Mouse (Mus musculus): ENCODE results near the gene Mcts1. TPM values are rescaled to one million over a fixed set of nuclear protein-coding genes. Genes with fewer than 3 reads are reported as not detected.

The Mcts1 gene
- polyA plus RNA-seq, 1 experiment from 2014 or later, result 105 TPM

GRCm38 (mm10) chrX:38581140-38581539 lies 19.2 kb upstream of the Mcts1 start:
- Histone ChIP-seq H3K4me2 (ENCODE audit: low read depth, low read length) (no peak overlapping the region), H3K4me3 (ENCODE audit: low read depth, low read length) (no peak overlapping the region), H3K27me3 (ENCODE audit: control insufficient read depth, insufficient read depth, low read length) (no peaks in the 10 kb centered on the region), H3K36me3 (replicated peaks; ENCODE audit: control insufficient read depth, insufficient read depth, low read depth, low read length) (no peaks in the 10 kb centered on the region), H3K4me1 (ENCODE audit: control insufficient read depth, insufficient read depth, low read length) (no peaks in the 10 kb centered on the region), H3K9ac (replicated peaks; ENCODE audit: low read length) (no peak overlapping the region), H3K27ac (replicated peaks; ENCODE audit: low read depth, low read length) (no peak overlapping the region), H3K9me3 (replicated peaks; ENCODE audit: control insufficient read depth, low read length) (no peaks in the 10 kb centered on the region)
- DNase-seq (ENCODE audit: low spot score), result no peak
- 82% methylated on average over 1 of the region's 1 CpGs for WGBS
- no peak for ATAC-seq (replicated peaks; ENCODE audit: insufficient number of reproducible peaks, low FRiP score, low TSS enrichment, low read depth)

GRCm38 (mm10) chrX:38583261-38583660 lies 17.1 kb upstream of the Mcts1 start:
- no peak overlapping the region for H3K4me2 ChIP-seq (ENCODE audit: low read depth, low read length)

GRCm38 (mm10) chrX:38589827-38590226 lies 10.6 kb upstream of the Mcts1 start:
- no peaks in the 10 kb centered on the region for H3K36me3 ChIP-seq (replicated peaks; ENCODE audit: control insufficient read depth, insufficient read depth, low read depth, low read length)
- DNase-seq (ENCODE audit: low spot score) (peak; percentile 14), ATAC-seq (replicated peaks; ENCODE audit: insufficient number of reproducible peaks, low FRiP score, low TSS enrichment, low read depth) (no peak)
- WGBS, result 46% methylated on average over 4 of the region's 4 CpGs
- H3K4me2 ChIP-seq (ENCODE audit: low read depth, low read length), result no peak overlapping the region
- no peaks in the 10 kb centered on the region for H3K9me3 ChIP-seq (replicated peaks; ENCODE audit: control insufficient read depth, low read length)
- H3K27ac ChIP-seq (replicated peaks; ENCODE audit: low read depth, low read length), result no peak overlapping the region
- no peak overlapping the region for H3K4me3 ChIP-seq (ENCODE audit: low read depth, low read length)
- H3K4me1 ChIP-seq (ENCODE audit: control insufficient read depth, insufficient read depth, low read length), result no peaks in the 10 kb centered on the region
- no peak overlapping the region for H3K9ac ChIP-seq (replicated peaks; ENCODE audit: low read length)
- no peaks in the 10 kb centered on the region for H3K27me3 ChIP-seq (ENCODE audit: control insufficient read depth, insufficient read depth, low read length)

More at GRCm38 (mm10) chrX:38583261-38583660, 17.1 kb upstream of the Mcts1 start:
- ATAC-seq (replicated peaks; ENCODE audit: insufficient number of reproducible peaks, low FRiP score, low TSS enrichment, low read depth), result no peak
- no peak for DNase-seq (ENCODE audit: low spot score)
- H3K9me3 ChIP-seq (replicated peaks; ENCODE audit: control insufficient read depth, low read length), result no peaks in the 10 kb centered on the region
- no peaks in the 10 kb centered on the region for H3K4me1 ChIP-seq (ENCODE audit: control insufficient read depth, insufficient read depth, low read length)
- no peaks in the 10 kb centered on the region for H3K27me3 ChIP-seq (ENCODE audit: control insufficient read depth, insufficient read depth, low read length)
- no peak overlapping the region for H3K9ac ChIP-seq (replicated peaks; ENCODE audit: low read length)
- no peak overlapping the region for H3K4me3 ChIP-seq (ENCODE audit: low read depth, low read length)
- H3K36me3 ChIP-seq (replicated peaks; ENCODE audit: control insufficient read depth, insufficient read depth, low read depth, low read length), result no peaks in the 10 kb centered on the region
- H3K27ac ChIP-seq (replicated peaks; ENCODE audit: low read depth, low read length), result no peak overlapping the region

GRCm38 (mm10) chrX:38591749-38592148 lies 8.6 kb upstream of the Mcts1 start:
- DNase-seq (ENCODE audit: low spot score) (no peak), ATAC-seq (replicated peaks; ENCODE audit: insufficient number of reproducible peaks, low FRiP score, low TSS enrichment, low read depth) (no peak)
- Histone ChIP-seq H3K4me1 (ENCODE audit: control insufficient read depth, insufficient read depth, low read length) (no peaks in the 10 kb centered on the region), H3K9ac (replicated peaks; ENCODE audit: low read length) (no peak overlapping the region), H3K9me3 (replicated peaks; ENCODE audit: control insufficient read depth, low read length) (no peaks in the 10 kb centered on the region), H3K27me3 (ENCODE audit: control insufficient read depth, insufficient read depth, low read length) (no peaks in the 10 kb centered on the region), H3K4me3 (ENCODE audit: low read depth, low read length) (no peak overlapping the region), H3K36me3 (replicated peaks; ENCODE audit: control insufficient read depth, insufficient read depth, low read depth, low read length) (no peaks in the 10 kb centered on the region), H3K4me2 (ENCODE audit: low read depth, low read length) (no peak overlapping the region), H3K27ac (replicated peaks; ENCODE audit: low read depth, low read length) (no peak overlapping the region)
- WGBS, result 84% methylated on average over 3 of the region's 3 CpGs

- H3K27ac ChIP-seq (replicated peaks; ENCODE audit: low read depth, low read length), result no peak overlapping the region
- WGBS, result 77% methylated on average over 5 of the region's 5 CpGs
These were observed 7.0 kb upstream of the Mcts1 start for GRCm38 (mm10) chrX:38593180-38593889.

GRCm38 (mm10) chrX:38600995-38601369 lies 604 bp downstream of the Mcts1 start:
- H3K27ac ChIP-seq (replicated peaks; ENCODE audit: low read depth, low read length), result peak overlapping the region; percentile 38
- H3K4me1 ChIP-seq (ENCODE audit: control insufficient read depth, insufficient read depth, low read length), result no peaks in the 10 kb centered on the region
- DNase-seq (ENCODE audit: low spot score) (peak; percentile 11), ATAC-seq (replicated peaks; ENCODE audit: insufficient number of reproducible peaks, low FRiP score, low TSS enrichment, low read depth) (peak; percentile 59; the same call in 1 of the 2 replicates)
- peak overlapping the region; percentile 62 for H3K9ac ChIP-seq (replicated peaks; ENCODE audit: low read length)
- no peaks in the 10 kb centered on the region for H3K36me3 ChIP-seq (replicated peaks; ENCODE audit: control insufficient read depth, insufficient read depth, low read depth, low read length)
- peak overlapping the region; percentile 45 for H3K4me3 ChIP-seq (ENCODE audit: low read depth, low read length)
- H3K27me3 ChIP-seq (ENCODE audit: control insufficient read depth, insufficient read depth, low read length), result no peaks in the 10 kb centered on the region
- no peaks in the 10 kb centered on the region for H3K9me3 ChIP-seq (replicated peaks; ENCODE audit: control insufficient read depth, low read length)
- H3K4me2 ChIP-seq (ENCODE audit: low read depth, low read length), result peak overlapping the region; percentile 33
- 18% methylated on average over 3 of the region's 3 CpGs for WGBS

More at GRCm38 (mm10) chrX:38593180-38593889, 7.0 kb upstream of the Mcts1 start:
- ATAC-seq (replicated peaks; ENCODE audit: insufficient number of reproducible peaks, low FRiP score, low TSS enrichment, low read depth) (no peak), DNase-seq (ENCODE audit: low spot score) (peak; percentile 14)
- Histone ChIP-seq H3K9ac (replicated peaks; ENCODE audit: low read length) (no peak overlapping the region), H3K4me3 (ENCODE audit: low read depth, low read length) (no peak overlapping the region), H3K9me3 (replicated peaks; ENCODE audit: control insufficient read depth, low read length) (no peaks in the 10 kb centered on the region), H3K4me2 (ENCODE audit: low read depth, low read length) (no peak overlapping the region), H3K27me3 (ENCODE audit: control insufficient read depth, insufficient read depth, low read length) (no peaks in the 10 kb centered on the region), H3K4me1 (ENCODE audit: control insufficient read depth, insufficient read depth, low read length) (no peaks in the 10 kb centered on the region), H3K36me3 (replicated peaks; ENCODE audit: control insufficient read depth, insufficient read depth, low read depth, low read length) (no peaks in the 10 kb centered on the region)

GRCm38 (mm10) chrX:38634801-38635637 lies 34.6 kb downstream of the Mcts1 start, which contains the start of gene C1galt1c1:
TSS of gene C1galt1c1 (minus strand) at chrX:38635087.
- Histone ChIP-seq H3K4me3 (ENCODE audit: low read depth, low read length) (peak within 1 kb of the TSS; percentile 45), H3K4me2 (ENCODE audit: low read depth, low read length) (peak within 1 kb of the TSS; percentile 13)
- WGBS, result 24% methylated on average over 34 of the region's 43 CpGs

GRCm38 (mm10) chrX:38635638-38635931 lies 35.2 kb downstream of the Mcts1 start:
- H3K4me1 ChIP-seq (ENCODE audit: control insufficient read depth, insufficient read depth, low read length), result no peaks in the 10 kb centered on the region
- no peak overlapping the region; the same call in 1 of the 2 replicates for H3K4me2 ChIP-seq (ENCODE audit: low read depth, low read length)
- DNase-seq (ENCODE audit: low spot score) (no peak), ATAC-seq (replicated peaks; ENCODE audit: insufficient number of reproducible peaks, low FRiP score, low TSS enrichment, low read depth) (no peak)
- no peaks in the 10 kb centered on the region for H3K27me3 ChIP-seq (ENCODE audit: control insufficient read depth, insufficient read depth, low read length)
- no peaks in the 10 kb centered on the region for H3K9me3 ChIP-seq (replicated peaks; ENCODE audit: control insufficient read depth, low read length)
- no peak overlapping the region for H3K9ac ChIP-seq (replicated peaks; ENCODE audit: low read length)
- H3K27ac ChIP-seq (replicated peaks; ENCODE audit: low read depth, low read length), result no peak overlapping the region
- no peak overlapping the region; the same call in 1 of the 2 replicates for H3K4me3 ChIP-seq (ENCODE audit: low read depth, low read length)
- no peaks in the 10 kb centered on the region for H3K36me3 ChIP-seq (replicated peaks; ENCODE audit: control insufficient read depth, insufficient read depth, low read depth, low read length)

More at GRCm38 (mm10) chrX:38634801-38635637, 34.6 kb downstream of the Mcts1 start, which contains the start of gene C1galt1c1:
- H3K9ac ChIP-seq (replicated peaks; ENCODE audit: low read length), result peak within 1 kb of the TSS; percentile 46
- no peaks in the 10 kb centered on the region for H3K27me3 ChIP-seq (ENCODE audit: control insufficient read depth, insufficient read depth, low read length)
- ATAC-seq (replicated peaks; ENCODE audit: insufficient number of reproducible peaks, low FRiP score, low TSS enrichment, low read depth), result peak; percentile 99
- H3K9me3 ChIP-seq (replicated peaks; ENCODE audit: control insufficient read depth, low read length), result no peaks in the 10 kb centered on the region
- H3K4me1 ChIP-seq (ENCODE audit: control insufficient read depth, insufficient read depth, low read length), result no peaks in the 10 kb centered on the region
- no peaks in the 10 kb centered on the region for H3K36me3 ChIP-seq (replicated peaks; ENCODE audit: control insufficient read depth, insufficient read depth, low read depth, low read length)
- DNase-seq (ENCODE audit: low spot score), result peak; percentile 92
- no peak within 1 kb of the TSS; the same call in 1 of the 2 replicates for H3K27ac ChIP-seq (replicated peaks; ENCODE audit: low read depth, low read length)
